Mouse (Mus musculus): ENCODE data around the gene Pnlip. TPM values are rescaled to one million over a fixed set of nuclear protein-coding genes. Genes with fewer than 3 reads are reported as not detected.

The Pnlip gene
- polyA plus RNA-seq, 1 experiment from 2014 or later, result not detected

Other genes with a start within 250 kb of the Pnlip start
- 2.1 and 6.0 TPM in 2 replicates for gene Gfra1, start 196.6 kb upstream of the Pnlip start, polyA plus RNA-seq (2016; fragmentation: Nextera tagmentation; extraction: Ambion mirVana)
- not detected in 2 replicates for gene Ccdc172, start 140.5 kb upstream of the Pnlip start, polyA plus RNA-seq (2016; fragmentation: Nextera tagmentation; extraction: Ambion mirVana)
- 0.31 and 3.9 TPM in 2 replicates for gene Pnliprp1, start 76.4 kb downstream of the Pnlip start, polyA plus RNA-seq (2016; fragmentation: Nextera tagmentation; extraction: Ambion mirVana)
- 0.11 and 1.4 TPM in 2 replicates for gene Pnliprp2, start 107.2 kb downstream of the Pnlip start, polyA plus RNA-seq (2016; fragmentation: Nextera tagmentation; extraction: Ambion mirVana)
- gene 1700019N19Rik, start 142.0 kb downstream of the Pnlip start, polyA plus RNA-seq (2016; fragmentation: Nextera tagmentation; extraction: Ambion mirVana), result not detected in 2 replicates